Mouse (Mus musculus) megakaryocyte-erythroid progenitor cell, adult 5-6 weeks (primary cell): Measurements from ENCODE around the gene Eno2. TPM values are rescaled to one million over a fixed set of nuclear protein-coding genes. Genes with fewer than 3 reads are reported as not detected.

Experiments
- ATAC-seq: replicated peaks from 2 replicates; pipeline ENCODE4 v1.8.0; 2016; ENCODE audit warnings: mild to moderate bottlenecking, inconsistent platforms; ENCODE audit not compliant: severe bottlenecking, poor library complexity, low FRiP score, low TSS enrichment
- total RNA-seq, 2 experiments: library from RNA; stranded (forward) in 1 of 2; stranded (reverse) in 1 of 2; fragments of 200-1000, 215-1000 nt in 1 of 2; fragments of >200 nt in 1 of 2; fragmentation: Nextera tagmentation in 1 of 2; gene quantifications; 2 replicates each; pipeline ENCODE4 v1.2.3; 2014 to 2017

The Eno2 gene
- total RNA-seq, 2 experiments from 2014 or later, result not detected

DNA sequence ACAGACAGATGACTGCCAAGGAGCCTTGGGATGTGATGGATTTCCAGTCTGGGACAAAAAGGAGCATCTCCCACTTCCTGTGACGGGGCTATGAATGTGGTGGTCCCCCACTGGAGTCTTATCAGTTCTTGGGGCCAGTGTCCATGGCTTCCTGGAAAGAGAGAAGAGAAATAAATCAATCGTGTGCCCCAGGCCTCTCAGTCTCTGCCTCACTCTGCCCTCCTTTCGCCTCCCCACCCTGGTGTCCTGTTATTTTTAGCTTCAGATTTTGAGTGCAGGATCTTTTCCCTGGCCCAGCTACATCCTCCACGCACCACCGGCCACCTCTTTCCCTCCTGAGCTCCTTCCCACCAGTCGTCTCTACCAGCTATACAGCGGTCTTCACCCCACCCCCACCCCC is 540 bp upstream of the Eno2 start:
- ATAC-seq, result no peak

DNA sequence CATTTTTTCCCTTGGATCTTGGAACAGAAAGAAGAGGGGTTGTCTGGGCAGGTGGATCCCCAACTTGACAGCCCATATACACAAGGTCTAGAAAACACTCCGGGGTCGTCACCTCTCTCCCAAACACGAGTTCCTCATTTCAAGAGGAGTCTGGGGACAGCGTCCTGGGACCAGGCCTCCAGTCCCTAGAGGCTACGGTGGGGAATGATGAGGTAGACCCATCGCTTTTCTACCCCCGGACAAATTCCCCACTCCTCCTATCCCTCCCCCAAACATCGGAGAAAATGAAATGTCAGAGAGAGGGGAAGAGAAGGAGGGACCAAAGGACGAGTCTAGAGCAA is 799 bp downstream of the Eno2 start:
- ATAC-seq, result no peak

DNA sequence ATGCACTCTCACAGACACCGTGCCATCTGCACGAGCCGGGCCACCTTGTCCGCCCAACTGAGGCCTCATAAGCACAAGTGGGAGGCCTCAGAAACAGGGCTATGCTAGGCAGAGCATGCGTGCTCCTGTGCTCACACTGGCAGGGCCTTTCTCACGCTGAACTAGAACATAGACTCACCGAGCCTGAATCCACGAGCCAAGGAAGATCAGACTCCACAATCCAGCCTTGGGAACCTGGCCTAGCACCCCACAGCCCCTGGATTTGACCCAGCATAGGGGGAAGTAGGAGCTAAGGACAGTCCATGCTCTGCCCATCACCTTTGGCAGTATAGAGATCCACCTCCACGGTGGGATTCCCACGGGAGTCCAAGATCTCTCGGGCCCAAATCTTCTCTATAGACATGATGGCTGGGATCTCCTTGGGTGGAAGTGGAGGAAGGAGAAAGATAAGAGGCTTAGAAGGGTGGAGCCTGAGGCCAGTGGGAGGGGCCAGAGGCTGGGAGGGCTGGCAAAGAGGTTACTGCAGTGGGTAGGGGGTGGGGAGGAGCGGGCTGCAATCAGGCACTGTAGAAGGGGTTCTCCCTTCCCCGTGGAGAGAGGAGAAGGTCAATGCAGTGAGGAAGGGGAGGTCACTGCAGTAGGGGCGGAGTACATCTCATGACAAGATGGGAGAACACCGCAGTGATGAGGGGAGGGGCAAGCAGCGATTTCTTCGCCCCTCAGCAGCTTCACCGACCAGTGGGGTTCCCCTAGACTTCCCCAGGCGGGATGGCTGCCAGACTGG is 1.4 kb downstream of the Eno2 start:
- peak; percentile 57 for ATAC-seq

DNA sequence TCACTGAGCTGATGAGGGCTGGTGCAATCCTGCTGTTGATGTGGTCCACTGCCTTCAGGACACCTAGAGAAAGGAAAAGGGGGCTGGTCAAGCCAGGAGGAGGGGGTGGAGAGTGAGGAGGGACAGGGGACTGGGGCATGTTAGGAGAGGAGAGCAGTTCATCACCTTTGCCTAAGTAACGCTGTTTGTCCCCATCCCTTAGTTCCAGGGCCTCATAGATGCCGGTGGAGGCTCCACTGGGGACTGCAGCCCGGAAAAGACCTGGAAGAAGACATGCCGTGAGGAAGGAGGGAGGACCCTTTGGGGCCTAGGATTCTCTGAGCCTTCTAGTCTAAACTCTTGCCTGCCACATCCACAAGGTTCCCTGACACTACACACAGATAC is 1.9 kb downstream of the Eno2 start:
- no peak for ATAC-seq

DNA sequence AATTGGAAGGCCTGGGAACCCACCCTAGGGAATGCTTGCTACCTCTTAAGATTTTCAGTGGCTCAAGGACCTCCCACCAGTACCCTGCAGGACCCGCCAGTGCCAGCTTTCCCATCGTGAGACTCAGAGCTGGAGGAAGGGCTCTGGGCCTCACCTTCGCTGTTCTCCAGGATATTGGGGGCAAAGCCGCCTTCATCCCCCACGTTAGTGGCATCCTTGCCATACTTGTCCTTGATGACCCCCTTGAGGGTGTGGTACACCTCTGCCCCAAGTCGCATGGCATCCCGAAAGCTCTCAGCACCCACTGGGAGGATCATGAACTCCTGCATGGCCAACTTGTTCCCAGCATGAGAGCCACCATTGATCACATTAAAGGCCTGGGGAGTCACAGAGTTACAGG is 3.5 kb downstream of the Eno2 start:
- ATAC-seq, result no peak

DNA sequence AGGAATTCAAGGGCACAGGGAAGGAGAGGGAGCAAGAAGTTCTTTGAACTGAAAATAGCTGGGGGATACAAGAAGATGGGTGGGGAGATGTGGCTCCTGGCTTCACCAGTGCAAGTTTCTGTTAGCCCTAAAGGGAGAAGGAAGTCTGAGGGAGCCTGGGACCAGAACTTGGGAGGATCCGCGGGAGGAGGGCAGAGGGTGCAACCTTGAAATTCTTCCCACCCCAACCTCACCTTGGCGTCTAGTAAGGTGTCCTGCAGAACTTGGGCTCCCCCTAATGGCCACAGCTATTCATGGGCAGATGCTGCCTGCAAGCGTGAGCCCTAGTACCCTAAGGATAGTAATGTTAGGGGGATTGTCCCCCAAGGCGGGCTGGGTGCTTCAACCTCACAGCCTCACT is 10.2 kb downstream of the Eno2 start:
- peak; percentile 77 for ATAC-seq

DNA sequence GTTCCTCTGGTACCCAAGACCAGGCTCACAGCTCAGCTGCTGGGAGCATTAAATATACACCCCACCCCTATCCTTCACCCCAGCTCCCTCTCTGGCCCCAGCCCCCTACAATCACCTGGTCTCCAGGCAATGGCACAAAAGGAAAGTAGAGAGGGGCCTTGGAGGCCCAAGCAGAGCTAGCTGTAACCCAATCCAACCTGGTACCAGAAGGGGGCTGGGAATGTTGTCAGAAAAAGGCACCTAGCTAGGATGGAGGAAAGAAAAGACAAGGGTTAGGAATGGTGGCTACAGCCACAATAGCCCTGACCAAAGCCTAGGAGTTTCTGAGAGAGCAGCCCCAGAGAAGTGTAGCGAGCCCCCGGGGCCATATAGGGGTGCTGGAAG is 10.6 kb downstream of the Eno2 start:
- ATAC-seq, result no peak

DNA sequence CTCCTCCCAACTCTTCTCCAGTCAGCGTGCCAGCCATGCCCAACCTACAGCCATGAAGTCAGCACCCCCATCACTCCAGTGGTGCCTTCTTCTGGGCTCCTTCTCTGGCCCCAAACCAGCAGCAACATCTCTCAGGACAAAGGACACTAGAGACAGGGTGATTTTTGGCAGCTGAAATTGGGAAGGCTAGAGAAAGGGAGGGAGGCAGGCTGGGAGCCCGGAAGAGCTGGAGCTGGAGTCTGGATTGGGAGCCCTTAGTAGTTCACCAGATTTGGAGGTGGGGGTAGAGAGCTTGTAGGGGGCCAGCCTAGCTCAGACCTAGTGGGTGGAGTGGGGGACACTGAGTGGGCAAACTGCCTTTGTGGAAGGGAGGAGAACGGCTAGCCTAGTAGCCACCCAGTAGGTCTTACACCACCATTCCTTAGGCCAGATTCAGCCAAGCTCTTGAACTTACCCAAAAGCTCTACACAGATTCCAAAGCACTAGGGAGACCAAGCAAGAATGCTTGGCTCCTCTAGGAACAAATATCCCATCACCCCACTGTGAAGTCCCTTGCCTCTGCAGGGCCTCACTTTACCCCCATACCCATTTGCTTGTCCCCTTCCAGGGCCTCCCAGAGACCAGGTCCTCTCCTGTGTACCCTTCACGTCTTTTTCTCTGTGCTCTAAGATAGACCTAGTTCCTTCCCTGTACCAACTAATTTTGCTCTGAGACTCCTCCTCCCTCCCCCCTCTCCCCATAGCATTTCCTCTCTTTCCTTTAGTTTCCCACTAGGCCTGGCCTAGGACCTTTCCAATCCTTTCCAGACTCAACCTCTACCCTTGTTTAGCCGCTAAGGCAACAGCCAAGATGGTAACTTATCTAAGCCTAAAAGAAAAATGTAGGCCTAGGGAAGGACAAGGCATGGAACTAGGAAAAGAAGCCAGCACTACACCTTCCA is 11.3 kb downstream of the Eno2 start:
- ATAC-seq, result no peak

DNA sequence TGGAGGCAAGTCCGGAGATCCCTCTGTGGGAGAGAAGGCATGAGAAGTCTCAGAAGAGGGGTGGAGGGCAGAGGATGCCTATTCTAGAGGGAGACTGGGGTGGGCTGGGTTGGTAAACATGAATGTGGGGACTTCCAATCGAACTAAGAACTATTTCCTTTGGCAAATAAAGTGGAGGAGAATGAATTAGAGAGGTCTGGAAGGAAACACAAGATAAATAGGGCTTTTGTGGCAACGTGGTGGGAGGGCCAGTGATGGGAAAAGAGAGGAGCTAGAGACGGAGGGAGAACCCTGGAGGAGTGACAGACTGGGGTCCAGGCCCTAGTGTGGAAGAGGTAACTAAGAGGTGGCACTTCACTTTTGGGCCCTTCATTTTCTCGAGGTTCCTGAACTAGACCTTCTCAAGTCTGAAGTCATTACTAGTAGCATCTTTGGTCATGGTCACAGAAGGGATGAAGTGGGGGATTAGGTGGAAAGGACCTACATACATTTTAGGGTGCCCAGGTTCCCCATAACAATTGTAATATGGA is 12.1 kb downstream of the Eno2 start:
- no peak for ATAC-seq

DNA sequence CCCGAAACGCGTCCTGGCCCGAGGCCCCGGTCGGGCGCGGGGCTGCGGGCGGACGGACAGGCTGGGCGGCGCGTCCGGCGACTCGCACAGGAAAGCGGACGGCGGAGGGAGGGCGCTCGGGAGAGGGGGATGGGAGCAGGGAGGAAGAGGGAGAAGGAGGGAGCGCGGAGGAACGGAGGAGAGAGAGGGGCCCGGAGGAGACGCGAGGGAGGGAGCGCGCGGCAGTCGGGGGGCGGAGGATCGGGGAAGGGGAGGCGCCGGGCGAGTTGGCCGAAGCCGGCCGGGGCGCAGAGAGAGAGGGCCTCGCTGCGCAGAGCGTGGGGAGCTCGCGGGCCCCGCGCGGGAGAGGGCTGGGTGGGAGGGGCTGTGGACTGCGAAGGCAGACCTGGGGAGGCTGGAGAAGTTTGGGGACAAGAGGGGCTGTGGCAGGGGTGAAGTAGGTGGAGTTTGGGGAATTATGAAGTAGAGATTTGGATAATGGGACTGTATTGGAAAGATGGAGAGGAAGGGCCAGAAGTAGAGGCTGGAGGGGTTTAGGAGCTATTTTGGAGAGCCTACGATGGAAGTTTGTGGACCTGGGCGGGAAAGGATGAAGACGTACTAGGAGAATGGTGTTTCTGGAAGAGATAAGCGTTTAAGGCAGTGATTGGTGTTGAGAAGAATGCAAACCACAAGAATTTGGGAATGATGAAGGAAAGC is 12.7 kb downstream of the Eno2 start:
- no peak for ATAC-seq

DNA sequence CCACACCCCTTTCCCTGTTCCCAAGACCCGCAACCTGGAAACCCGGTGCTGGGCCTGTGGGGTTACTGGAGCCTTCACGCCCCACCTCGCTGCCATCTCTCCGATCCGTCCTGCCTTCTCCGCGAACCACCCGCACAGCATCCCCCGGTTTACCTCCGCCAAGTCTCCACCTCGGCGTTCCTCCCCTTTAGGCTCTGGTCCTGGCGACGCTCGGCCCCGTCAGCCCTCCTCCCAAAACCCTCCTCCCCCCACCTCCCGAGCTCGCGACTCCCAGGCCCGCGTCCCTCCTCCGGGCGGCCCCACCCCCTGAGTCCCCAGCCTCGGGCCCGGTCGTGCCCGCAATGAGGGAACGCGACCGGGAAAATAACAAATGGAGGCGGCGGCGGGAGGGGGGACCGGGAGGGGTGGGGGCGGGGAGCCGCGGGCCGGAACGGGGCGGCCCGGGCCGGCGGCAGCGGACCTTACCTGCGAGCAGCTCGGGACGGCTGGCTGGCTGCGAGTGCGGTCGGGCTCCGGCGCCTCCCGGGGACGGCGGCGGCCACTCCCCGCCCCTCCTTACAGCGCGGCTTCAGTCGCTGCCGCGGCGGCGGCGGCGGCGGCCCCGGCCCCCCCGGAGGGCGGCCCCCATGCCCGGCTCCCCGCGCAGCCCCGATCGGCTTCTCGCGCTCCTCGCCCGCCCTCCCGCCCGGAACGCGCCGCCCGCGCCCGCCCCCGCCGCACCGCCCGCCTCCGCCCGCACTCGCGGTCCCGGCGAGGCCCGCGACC is 13.5 kb downstream of the Eno2 start, which contains the start of the genes Gm45234 and Atn1:
Gm45234 (minus strand) TSS at position 191 of the 765 bp plus-strand sequence.
Atn1 (minus strand) TSS at position 694 of the 765 bp plus-strand sequence.
- peak; percentile 36 for ATAC-seq

DNA sequence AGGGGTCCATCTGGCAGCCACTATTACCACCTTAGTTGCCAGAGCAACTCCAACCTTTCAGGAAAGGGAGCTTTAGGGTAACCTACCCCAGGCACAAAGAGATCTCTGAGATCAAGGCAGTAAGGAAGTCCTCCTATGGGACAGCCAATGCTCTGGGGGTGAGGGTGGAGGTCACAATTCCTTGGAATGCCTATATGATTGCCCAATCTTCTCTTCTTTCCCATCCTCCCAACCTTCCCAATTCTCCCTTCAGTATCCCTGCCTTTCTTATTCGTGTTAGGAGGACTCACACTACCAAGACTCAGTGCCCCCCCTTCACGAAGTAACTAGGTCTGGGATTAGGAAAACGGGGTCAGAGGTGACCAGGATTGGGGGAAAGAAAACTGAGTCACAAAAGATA is 14.2 kb downstream of the Eno2 start:
- no peak for ATAC-seq

DNA sequence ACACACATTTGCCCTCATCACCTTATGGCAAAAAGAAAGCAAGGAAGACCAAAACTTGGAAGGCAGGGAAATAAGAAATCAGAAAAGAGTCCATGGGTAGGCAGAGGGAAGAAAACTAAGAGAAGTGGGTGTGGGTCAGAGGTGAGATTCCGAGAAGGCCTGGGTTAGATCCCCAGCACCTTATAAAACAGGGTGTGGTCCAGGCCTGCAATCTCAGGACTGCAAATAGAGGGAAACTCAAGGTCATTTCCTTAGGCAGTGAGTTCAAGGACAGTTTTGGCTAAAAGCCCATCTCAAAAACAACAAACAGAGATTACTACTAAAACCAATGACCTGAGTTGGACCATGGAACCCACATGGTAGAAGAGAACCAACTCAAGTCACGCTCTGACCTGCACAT is 15.6 kb downstream of the Eno2 start:
- ATAC-seq, result no peak

DNA sequence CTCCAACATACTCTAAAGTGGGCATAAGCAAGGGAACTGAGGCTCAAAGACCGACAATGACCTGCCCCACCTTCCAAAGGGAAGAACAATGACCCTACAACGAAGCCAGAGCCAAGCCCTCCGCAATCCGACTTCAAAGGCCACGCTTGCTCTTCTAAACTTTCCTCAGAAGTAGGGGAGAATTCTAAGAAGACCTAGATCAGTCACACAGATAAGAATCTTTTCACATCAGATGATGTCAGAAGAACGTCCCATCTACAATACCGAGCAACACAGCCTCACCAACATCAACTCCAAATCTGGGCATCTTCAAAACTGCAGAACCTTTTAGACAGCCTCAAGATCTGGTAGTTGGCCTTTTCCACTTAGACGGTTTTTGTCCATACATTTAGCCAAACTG is 19.1 kb downstream of the Eno2 start:
- ATAC-seq, result no peak

DNA sequence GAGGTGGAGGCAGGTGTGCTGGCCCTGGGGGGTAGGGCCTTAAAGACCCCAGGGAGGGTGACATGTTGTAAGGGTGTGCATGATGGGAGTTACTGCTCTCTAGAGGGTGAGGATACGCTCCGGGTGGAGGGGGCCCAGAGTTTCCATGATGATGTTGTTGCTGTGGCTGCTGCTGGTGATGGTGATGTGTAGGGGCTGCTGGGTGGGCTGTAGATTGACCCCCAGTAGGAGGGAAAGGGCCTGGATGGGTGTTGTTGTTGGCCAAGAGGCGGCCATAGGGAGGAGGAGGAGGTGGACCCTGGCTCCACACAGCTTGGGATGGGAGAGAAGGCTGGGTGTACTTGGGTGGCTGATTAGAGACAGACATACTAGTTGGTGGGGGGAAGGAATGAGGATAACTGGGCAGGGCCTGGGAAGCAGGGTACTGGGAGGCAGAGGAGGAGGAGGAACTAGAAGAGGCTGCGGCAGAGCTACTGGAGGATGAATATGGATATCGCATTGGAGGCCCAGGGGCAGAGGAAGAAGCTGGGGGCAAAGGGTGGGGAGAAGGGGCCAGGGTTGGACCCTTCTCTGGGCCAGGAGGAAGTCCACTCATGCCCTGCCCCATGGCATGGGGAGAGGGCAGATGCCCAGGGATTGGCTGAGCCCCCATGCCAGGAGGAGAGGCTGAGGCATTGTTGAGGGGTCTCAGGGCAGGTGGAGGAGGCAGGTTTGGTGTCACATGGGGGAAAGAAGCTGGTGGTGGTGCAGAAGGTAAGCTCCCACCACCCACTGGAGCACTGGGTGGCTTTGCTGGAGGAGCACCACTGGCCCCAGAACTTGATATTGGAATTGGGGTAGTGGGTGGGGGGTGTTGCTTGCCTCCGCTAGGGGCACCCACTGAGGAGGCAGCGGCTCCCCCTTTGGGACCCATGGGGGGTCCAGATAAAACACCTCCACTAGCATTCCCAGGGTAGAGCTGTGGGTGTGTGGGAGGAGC is 22.5 kb downstream of the Eno2 start:
- ATAC-seq, result no peak

DNA sequence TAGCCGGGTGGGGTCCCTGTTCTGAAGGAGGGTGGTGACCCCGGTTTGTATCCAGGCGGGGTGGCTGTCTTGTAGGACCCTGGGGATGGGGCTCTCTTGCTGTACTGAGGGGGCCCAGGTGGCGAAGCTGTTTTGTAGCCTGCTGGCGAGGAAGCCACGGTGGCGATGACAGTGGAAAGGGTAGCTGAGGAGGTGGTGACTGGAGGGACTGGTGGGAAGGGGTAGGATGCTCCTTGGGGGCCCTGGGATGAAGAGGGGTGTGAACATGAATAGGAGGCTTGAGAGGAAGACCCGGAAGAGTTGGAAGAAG is 23.2 kb downstream of the Eno2 start:
- ATAC-seq, result no peak

DNA sequence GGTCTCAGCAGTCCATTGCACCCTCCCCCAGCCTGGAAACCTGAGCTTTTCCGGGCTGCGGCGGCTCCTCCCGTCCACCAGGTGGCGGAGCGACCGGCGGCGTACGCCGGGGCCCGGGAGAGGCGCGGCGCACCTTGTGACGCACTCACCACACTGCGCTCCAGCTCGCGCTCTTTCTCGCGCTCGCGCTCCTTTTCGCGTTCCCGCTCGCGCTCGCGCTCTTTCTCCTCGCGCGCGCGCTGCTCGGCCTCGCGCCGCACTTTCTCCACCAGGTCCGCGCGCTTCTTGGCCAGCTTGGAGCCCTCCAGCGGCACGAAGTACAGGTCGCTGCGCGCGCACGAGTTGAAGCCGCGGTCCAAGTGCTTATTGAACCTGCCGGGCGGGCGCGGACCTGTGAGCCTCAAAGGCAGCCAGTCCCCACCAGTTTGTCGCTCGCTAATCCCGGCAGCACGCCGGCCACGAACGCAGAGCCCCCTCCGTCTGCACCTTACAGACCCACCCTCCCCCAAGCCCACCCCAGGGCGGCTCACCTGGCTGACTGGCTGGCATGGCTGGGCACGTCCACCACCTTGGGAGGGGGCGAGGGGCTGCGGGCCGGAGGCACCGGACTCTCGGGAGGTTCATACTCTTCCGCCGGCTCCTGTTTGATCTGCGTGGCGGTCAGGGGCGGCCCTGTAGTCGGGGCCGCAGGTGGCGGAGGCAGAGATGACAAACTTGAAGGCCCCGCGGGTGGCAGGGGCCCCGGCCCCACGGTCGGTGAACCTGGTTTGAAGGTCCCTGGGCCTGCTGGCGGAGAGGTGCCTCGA is 23.8 kb downstream of the Eno2 start:
- ATAC-seq, result peak; percentile 55
